8 mouse cellular contexts compared by ENCODE assay signal in genomic region chr2:137942753-137943152, GRCm38 (mm10).
DNase-seq lines count a peak whose midpoint lies in the region; ATAC-seq and TF ChIP-seq lines count a peak whose summit lies in the region.

No protein-coding gene starts in this region.

- H3K27ac ChIP-seq in liver, embryonic 12.5 days, result no peak overlapping the region
- no peak overlapping the region for H3K27ac ChIP-seq in gastrocnemius, adult 2 months
- no peak overlapping the region for H3K27ac ChIP-seq in midbrain, embryonic 14.5 days (replicated peaks; ENCODE audit: low read depth, low read length)
- no peak overlapping the region for H3K27ac ChIP-seq in stomach, embryonic 16.5 days (ENCODE audit: low read length)

- no peak overlapping the region for H3K4me2 ChIP-seq in liver, embryonic 12.5 days
- no peak overlapping the region for H3K4me2 ChIP-seq in midbrain, embryonic 14.5 days (ENCODE audit: low read length)
- no peak overlapping the region for H3K4me2 ChIP-seq in stomach, embryonic 16.5 days (ENCODE audit: low read depth, low read length)

- no peak overlapping the region for H3K9ac ChIP-seq in liver, embryonic 12.5 days
- no peak overlapping the region for H3K9ac ChIP-seq in midbrain, embryonic 14.5 days (replicated peaks; ENCODE audit: low read length)
- no peak overlapping the region for H3K9ac ChIP-seq in stomach, embryonic 16.5 days (ENCODE audit: low read length)

- no peaks in the 10 kb centered on the region for H3K36me3 ChIP-seq in liver, embryonic 12.5 days
- H3K36me3 ChIP-seq in midbrain, embryonic 14.5 days (ENCODE audit: control insufficient read depth, insufficient read depth, low read length), result no peaks in the 10 kb centered on the region
- no peaks in the 10 kb centered on the region for H3K36me3 ChIP-seq in stomach, embryonic 16.5 days (ENCODE audit: control insufficient read depth, insufficient read depth, low read length)

- 5% methylated on average over 7 of the region's 7 CpGs for WGBS in liver, embryonic 12.5 days (ENCODE audit: insufficient replicate concordance)
- WGBS in midbrain, embryonic 14.5 days, result 5% methylated on average over 7 of the region's 7 CpGs
- WGBS in stomach, embryonic 16.5 days, result 6% methylated on average over 7 of the region's 7 CpGs

- no peaks in the 10 kb centered on the region for H3K27me3 ChIP-seq in liver, embryonic 12.5 days (replicated peaks)
- H3K27me3 ChIP-seq in midbrain, embryonic 14.5 days (ENCODE audit: control insufficient read depth, insufficient read depth, low read length), result no peaks in the 10 kb centered on the region
- no peaks in the 10 kb centered on the region for H3K27me3 ChIP-seq in stomach, embryonic 16.5 days (ENCODE audit: control insufficient read depth, insufficient read depth, low read length)

- intact Hi-C loops in gastrocnemius, adult 2 months (cut with DNase I), result loop anchor here (2.0 to 10.0 kb wide), 4 partner anchors 208 to 1455 kb away; no protein-coding TSS in a partner anchor
- intact Hi-C loops in left cerebral cortex, postnatal 25 days (cut with DNase I), result loop anchor here (1.0 to 10.0 kb wide), 4 partner anchors 210 to 1458 kb away; partner anchors contain the start of gene Jag1

- DNase-seq in liver, result peak; percentile 53
- DNase-seq in cerebellum, postnatal 14 days, result peak; percentile 89
- peak; percentile 67 for DNase-seq in gastrocnemius, adult 2 months
- DNase-seq in kidney, adult 18-20 months, result peak; percentile 71
- peak; percentile 84 to 92 for DNase-seq in left cerebral cortex, postnatal 25 days (ENCODE audit: low spot score in 2 of 2)
- DNase-seq in midbrain, embryonic 14.5 days, result peak; percentile 96

- ATAC-seq in liver, embryonic 12.5 days, result no peak
- peak; percentile 58; the same call in 1 of the 2 replicates for ATAC-seq in midbrain, embryonic 14.5 days (ENCODE audit: low FRiP score, low TSS enrichment)
- ATAC-seq in stomach, embryonic 16.5 days (ENCODE audit: insufficient read depth, low FRiP score), result 0 out of 2 replicates have a peak, but pooled peaks have one; percentile 60

- no peaks in the 10 kb centered on the region for H3K9me3 ChIP-seq in liver, embryonic 12.5 days (replicated peaks)
- H3K9me3 ChIP-seq in midbrain, embryonic 14.5 days (ENCODE audit: control insufficient read depth, low read length), result no peaks in the 10 kb centered on the region
- H3K9me3 ChIP-seq in stomach, embryonic 16.5 days (replicated peaks; ENCODE audit: control insufficient read depth, low read length), result no peaks in the 10 kb centered on the region

- H3K4me3 ChIP-seq in liver, embryonic 12.5 days, result no peak overlapping the region
- H3K4me3 ChIP-seq in gastrocnemius, adult 2 months, result no peak overlapping the region
- H3K4me3 ChIP-seq in midbrain, embryonic 14.5 days (replicated peaks; ENCODE audit: low read depth, low read length), result no peak overlapping the region
- no peak overlapping the region for H3K4me3 ChIP-seq in stomach, embryonic 16.5 days (replicated peaks; ENCODE audit: low read length)

- peak; percentile 81 for TF ChIP-seq CTCF in gastrocnemius, adult 2 months (IDR thresholded peaks at IDR 0.05)

- no peaks in the 10 kb centered on the region for H3K4me1 ChIP-seq in liver, embryonic 12.5 days
- no peaks in the 10 kb centered on the region for H3K4me1 ChIP-seq in midbrain, embryonic 14.5 days (ENCODE audit: control insufficient read depth, insufficient read depth, low read length)
- no peaks in the 10 kb centered on the region for H3K4me1 ChIP-seq in stomach, embryonic 16.5 days (ENCODE audit: control insufficient read depth, insufficient read depth, low read length)
